Mouse (Mus musculus): ENCODE measurements around the gene Foxn2.

GRCm38 (mm10) chr17:88494772-88495132, 54.2 kb downstream of the Foxn2 start:
- TF ChIP-seq POLR2A (IDR thresholded peaks at IDR 0.05; ENCODE audit: control insufficient read depth, low read depth, low read length) = no peak
- TF ChIP-seq CTCF (IDR thresholded peaks at IDR 0.05; ENCODE audit: control insufficient read depth, insufficient read depth, insufficient replicate concordance, low read depth, low read length) = no peak
